Mouse (Mus musculus) kidney, adult 9 months (tissue): ENCODE results near the gene Smg8.
"Not testable (repeated sequence)": the region's sequence is repeated elsewhere in the genome, so short reads cannot be mapped to it uniquely, and the experiment has no call there.

Source experiments
- DNase-seq: peaks from one replicate; pipeline ENCODE4 v3.0.0; 2022

The Smg8 gene

DNA sequence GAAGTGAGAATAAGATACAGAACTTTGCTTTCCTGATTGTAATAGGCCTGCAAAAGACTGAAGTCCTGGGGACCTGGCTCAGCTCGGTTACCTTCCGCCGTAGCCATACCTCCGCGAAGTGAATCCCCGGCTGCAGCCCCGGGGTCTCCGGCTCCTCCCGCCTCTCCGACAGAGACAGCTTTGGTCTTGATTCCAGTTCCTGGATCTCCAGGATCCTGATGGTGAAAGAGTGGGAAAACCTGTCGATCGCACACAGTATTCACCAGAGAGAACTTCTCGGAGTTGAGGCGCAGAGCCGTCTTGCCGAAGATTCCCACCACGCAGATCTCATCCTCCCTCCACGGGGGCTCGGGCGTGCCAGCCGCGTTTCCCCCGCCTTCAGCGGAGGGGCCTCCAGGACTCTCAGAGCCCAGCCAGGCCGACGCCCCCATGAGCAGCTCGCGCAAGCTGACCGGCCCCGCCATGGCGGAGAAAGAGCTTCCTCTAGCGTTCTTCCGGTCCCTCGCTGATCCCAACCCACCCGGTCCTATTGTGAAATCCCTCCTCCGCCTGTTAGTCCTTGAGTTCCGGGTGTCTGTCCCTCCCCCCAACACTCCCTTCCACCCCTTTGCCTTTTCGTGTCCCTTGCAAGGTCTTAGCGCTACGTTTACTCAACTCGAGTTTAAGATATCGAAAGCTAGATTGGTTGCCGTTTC lies at the start of gene Smg8:
Gene Smg8 (minus strand): TSS at position 485 of the 695 bp plus-strand sequence.
- DNase-seq = peak; percentile 85

DNA sequence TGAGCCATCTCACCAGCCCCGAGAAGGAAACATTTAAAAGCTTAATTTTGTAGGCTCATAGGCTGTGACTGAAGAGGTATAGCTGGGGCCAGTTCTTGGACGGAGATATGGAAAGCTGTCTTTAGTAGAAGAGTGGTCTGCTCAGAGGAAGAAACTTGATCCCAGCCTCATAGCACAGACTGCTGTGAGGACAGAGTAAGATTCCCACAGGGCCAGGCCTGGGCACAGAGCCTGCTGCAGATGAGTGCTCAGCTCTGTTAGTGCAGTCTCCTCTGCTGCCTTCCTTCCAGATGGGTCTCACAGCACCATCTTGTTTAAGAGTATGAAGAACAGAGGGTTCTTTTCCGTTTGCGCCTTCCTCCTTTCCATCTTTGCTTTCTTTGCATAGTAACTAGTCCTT lies 49.7 kb upstream of the Smg8 start:
- no peak for DNase-seq

DNA sequence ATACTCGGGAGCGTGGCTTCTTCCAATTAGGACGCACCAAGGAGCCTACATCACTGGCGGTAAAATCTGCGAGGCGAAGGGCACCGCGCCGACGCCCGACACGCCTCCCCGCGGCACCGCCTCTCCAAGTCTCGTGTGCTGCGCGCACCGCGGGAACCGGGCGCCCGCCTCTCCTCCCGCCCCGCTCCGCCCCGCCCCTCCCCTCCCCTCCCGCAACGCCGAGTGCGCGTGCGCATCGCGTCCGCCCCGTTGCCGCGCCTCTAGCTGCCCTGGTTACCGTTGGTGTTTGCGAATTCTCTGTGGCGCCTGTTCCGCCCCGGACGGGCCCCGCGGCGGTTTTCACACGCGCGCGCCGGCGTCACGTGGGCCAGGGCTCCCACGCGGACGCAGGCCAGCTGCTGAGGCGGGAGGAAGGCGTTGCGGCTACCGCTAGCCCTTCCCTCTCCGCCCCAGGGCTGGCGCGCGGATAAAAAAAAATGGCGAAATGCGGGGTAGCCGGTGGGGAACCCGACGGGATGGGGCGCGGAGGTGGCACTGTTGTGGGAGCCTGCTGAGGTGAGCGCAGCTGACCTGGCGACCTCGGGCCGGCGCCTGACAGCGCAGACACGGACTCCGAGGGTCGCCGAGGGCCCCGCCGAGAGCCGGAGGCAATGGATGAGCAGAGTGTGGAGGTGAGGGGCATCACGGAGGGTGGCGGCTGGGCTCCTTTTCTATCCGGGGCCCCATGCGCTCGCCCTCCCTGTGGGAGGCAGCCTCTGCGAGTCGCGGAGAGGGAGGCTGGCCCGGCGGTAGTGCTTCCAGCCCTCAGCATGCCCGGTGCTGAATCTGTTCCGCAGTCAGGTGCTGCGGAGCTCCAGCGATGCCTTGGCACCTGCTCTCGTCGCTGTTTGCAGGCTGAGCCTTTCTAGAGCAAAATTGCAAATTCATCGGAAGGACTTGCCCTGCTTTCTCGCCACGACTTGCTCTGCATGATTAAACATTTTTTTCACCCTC lies 40.5 kb upstream of the Smg8 start, which contains the start of gene Trim37:
Gene Trim37 (plus strand): TSS at position 254 of the 993 bp plus-strand sequence.
- peak; percentile 87 for DNase-seq

GRCm38 (mm10) chr11:87126281-87126823 lies 39.8 kb upstream of the Smg8 start:
- peak; percentile 11 for DNase-seq

DNA sequence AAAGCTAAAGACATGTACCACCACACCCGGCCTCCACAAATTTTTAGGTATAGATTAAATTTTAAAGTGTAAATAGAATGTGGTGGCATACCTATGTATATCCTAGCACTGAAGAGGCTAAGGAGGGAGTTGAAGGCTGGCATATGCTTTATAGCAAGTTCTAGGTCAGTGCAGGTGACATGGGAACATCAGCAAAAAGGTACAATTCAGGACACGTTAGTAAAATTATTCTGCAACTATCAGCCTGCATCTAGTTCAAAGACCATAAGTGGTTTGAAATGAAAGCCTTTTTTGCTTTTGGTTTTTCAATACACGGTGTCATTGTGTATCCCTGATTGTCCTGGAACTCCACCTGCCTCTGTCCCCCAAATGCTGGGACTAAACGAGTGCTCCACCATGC lies 39.0 kb upstream of the Smg8 start:
- DNase-seq = no peak

DNA sequence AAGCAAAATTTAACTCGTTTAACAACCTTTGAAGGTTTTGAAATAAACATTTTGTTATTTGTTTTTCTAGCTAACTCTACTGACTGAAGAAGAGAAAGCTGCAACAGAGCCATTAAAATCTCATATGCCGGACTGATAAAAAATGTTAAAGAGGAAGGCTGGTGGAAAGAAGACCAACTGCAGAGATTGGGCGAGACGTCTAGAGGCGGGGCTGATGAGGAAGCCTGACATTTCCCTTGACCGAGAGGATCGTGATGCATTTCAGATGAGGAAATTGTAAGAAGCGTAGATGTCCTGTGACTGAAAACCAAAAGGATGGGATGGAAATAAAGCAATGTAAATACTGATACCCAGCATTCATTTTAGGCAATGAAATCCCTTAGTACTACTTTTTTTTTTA lies 35.3 kb upstream of the Smg8 start:
- no peak for DNase-seq

DNA sequence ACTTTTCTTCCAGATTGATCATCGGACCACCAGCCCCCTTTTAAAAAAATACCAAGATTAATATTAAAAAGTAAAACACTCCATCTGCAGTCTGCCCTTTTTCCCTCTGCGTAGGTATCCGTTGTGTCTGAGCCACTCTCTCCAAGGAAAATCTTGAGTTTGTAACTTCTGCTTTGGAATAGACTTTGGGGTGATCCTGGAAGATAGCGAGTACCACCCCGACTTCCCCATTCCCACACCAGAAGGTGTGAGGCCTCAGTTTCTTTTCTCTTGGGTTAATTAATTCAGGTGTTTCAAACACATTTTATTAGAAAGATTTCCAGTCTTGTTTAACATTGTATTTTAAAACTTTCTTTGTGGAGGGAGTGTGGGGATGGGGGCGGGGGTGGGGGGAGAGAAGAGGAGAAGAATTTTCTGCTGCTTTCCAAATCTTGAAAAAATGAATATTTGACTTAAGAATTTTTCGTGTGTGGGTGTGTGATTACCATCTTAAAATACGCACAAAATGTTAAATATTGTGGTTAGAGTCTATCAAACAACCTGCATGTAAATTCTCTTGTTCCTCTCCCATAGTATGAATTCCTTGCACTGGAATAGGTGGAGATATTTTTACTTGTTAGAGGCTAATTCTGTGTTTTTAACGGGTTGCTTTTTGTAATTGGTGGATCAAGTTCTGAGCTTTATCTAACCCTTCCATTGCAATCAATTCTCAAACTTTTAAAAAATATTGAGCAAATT lies 23.8 kb upstream of the Smg8 start:
- DNase-seq = no peak

DNA sequence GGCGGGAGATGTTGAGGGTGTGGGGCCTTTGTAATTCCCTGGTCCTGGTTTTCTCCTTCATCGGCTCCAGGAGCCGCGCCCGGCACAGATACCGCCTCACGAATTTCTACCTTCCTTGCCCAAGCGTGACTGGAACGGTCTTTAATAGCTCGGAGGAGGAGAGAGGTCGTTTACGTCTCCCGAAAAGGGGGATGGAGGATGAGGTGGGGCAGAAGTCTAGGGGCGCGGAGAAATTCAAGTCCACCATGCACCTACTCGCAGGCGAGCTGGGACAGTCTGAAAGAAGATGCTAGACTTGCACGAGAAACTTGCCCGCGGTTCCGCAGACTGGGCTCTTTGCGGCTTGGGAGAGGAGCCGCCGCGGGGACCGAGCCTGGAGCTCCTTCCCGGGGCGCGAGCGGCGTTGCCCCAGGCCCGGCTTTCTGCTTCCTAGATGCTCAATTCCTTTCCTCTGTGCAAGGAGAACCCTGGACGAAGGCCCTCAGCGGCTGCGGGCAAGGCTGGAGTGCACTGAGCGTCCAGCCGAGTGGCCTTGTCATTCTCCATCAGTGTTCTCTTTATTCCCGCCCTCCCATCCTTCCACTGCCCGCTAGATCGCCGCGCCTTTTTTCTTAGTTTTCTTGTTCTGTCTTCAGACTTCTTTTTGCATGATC lies 23.1 kb upstream of the Smg8 start:
- peak; percentile 9 for DNase-seq

GRCm38 (mm10) chr11:87108755-87109518 lies 22.4 kb upstream of the Smg8 start, which contains the start of gene Ska2:
TSS of gene Ska2 (plus strand) at chr11:87109234.
- DNase-seq = peak; percentile 99

- no peak for DNase-seq
Observed at GRCm38 (mm10) chr11:87108409-87108754, 21.8 kb upstream of the Smg8 start, which contains the start of gene Prr11. TSS of gene Prr11 (minus strand) at chr11:87108708.

GRCm38 (mm10) chr11:87087142-87087541 lies 568 bp upstream of the Smg8 start:
- no peak for DNase-seq

DNA sequence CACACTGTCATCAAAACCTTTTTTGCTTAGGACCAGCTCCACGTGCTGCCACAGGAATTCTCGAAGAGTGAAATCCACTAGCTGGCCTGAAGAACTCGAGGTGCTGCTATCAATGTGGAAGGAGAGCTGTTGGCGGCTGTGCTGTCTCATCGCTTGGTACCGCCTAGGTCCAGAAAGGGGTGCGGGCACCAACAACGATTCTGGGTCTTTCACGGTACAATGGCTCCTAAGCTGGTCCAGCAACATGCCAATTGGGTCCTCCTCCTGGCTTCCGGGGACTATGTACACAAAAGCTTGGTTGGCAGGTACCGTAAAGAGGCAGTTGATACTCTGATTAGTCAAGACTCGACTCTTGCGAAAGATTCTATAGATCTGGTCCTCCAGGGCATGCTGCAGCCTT lies 1.1 kb downstream of the Smg8 start:
- no peak for DNase-seq

GRCm38 (mm10) chr11:87083712-87084111 lies 2.9 kb downstream of the Smg8 start:
- DNase-seq = no peak

GRCm38 (mm10) chr11:87073866-87074440 lies 12.6 kb downstream of the Smg8 start, which contains the start of gene Gdpd1:
TSS of gene Gdpd1 (minus strand) at chr11:87074062.
- peak; percentile 71 for DNase-seq

DNA sequence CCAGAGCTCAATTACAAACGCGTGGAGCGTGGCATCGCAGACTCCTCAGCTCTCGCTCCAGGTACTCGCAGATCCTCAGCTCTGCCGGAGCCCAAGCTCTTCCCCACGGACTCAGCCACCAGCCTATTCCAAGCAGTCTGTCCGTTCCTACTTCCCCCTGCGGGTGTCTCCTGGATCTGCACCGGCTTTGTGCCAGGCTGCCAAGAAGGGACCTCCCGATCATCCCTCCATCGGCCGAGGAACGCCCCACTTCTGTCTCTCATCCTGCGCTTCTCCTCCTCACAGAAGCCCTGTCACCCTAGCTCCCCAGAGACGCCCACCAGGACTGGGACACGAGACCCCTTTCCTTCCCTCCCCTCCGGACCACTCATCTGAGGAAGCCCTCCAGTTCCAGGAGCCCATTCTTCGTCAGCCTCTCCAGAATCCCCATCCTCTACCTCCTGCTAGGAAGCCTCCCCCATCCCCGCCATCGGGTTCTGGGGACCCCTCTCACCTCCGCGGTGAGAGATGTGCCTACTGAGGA lies 13.2 kb downstream of the Smg8 start:
- peak; percentile 50 for DNase-seq

DNA sequence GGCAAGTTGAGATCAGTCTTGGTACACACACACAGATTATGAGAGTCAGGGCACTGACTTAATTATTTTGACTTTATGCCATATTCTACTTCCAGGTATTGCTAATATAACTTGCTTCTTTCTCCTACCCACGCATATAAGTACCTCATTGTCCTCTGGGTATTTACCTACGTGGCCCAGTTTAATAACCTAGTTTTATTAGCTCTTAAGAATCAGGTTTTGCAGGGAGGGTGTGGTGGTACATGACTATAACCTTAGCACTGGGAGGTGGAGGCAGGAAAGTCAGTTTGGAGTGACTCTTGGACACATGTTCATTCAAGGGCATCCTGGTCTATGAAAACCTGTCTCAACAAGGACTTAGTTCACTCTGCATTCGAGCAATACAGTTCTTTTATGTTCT lies 24.5 kb downstream of the Smg8 start:
- no peak for DNase-seq

DNA sequence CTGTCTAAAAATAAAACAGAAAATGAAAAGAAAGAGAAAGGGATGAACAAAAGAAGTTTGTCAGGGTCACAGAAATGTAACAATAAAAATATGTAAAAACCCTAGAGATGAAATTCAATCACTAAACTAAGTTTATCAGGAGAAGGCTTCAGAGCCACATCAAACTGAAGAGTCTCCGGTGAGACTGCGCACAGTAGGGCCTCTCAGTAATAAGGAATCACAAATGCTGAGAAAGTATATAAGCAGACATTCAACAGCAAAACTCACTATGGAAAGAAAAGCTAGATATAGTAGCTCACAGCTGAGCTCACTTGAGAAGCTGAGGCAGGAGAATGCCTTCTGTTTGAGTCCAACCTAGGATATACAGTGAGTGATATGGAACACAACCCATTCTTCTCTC lies 26.2 kb downstream of the Smg8 start:
- no peak for DNase-seq

- DNase-seq = no peak
Observed at GRCm38 (mm10) chr11:87056286-87056685, 30.3 kb downstream of the Smg8 start.

GRCm38 (mm10) chr11:87048900-87049299 lies 37.7 kb downstream of the Smg8 start:
- DNase-seq = not testable (repeated sequence)

- DNase-seq = no peak
Observed at GRCm38 (mm10) chr11:87046968-87047367, 39.6 kb downstream of the Smg8 start.

DNA sequence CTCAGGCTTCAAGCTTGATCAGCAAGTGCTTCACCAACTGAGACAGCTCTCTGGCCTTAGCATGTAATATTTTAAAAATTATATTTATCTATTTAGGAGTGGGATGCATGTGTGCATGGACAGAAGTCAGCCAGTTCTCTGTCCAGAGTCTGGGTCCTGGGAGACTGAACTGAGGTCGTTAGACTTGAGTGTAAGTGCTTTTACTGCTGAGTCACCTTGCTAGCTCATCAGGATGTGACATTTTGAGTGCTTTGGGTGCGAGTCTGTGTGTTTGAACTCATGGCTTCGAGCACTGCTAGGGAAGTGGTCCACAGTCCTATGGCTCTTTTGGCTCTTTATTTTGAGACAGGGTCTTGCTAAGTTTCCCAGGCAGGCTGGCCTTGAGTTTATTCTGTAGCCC lies 43.5 kb downstream of the Smg8 start:
- DNase-seq = no peak
